Mouse (Mus musculus) myocyte (in vitro differentiated cells): ENCODE data around the gene Gngt2. TPM values are rescaled to one million over a fixed set of nuclear protein-coding genes. Genes with fewer than 3 reads are reported as not detected.

Experiments
- H3K27me3 ChIP-seq: one replicate; pipeline ENCODE4 v1.6.1; 2011; ENCODE audit not compliant: control insufficient read depth, insufficient read depth, insufficient read length
- H3K36me3 ChIP-seq: one replicate; pipeline ENCODE4 v1.6.1; 2011; ENCODE audit not compliant: control insufficient read depth, insufficient read depth
- H3K4me2 ChIP-seq: one replicate; pipeline ENCODE4 v1.6.1; 2011; ENCODE audit warnings: low read depth, control low read depth
- H3K4me3 ChIP-seq: one replicate; pipeline ENCODE4 v1.5.1; 2011; ENCODE audit warnings: mild to moderate bottlenecking, control low read depth, moderate library complexity
- H3K79me2 ChIP-seq: one replicate; pipeline ENCODE4 v1.6.1; 2011; ENCODE audit not compliant: control insufficient read depth, insufficient read depth
- H3ac ChIP-seq: one replicate; pipeline ENCODE4 v1.6.1; 2011; ENCODE audit not compliant: control insufficient read depth, insufficient read length
- CEBPB ChIP-seq: IDR thresholded peaks from 2 replicates; pipeline ENCODE4 v1.6.1; 2011; ENCODE audit warnings: mild to moderate bottlenecking, moderate library complexity; ENCODE audit not compliant: poor library complexity, insufficient read depth, severe bottlenecking
- E2F4 ChIP-seq: IDR thresholded peaks from one replicate; pipeline ENCODE4 v1.6.1; 2011; ENCODE audit warnings: mild to moderate bottlenecking, control low read depth, moderate library complexity; ENCODE audit not compliant: insufficient read depth
- MAX ChIP-seq: IDR thresholded peaks from one replicate; pipeline ENCODE4 v1.6.1; 2011; ENCODE audit warnings: low read depth, mild to moderate bottlenecking, control low read depth
- MYOD1 ChIP-seq, 3 experiments: IDR thresholded peaks; one replicate each; pipeline ENCODE4 v1.6.1; 2011; ENCODE audit warnings: control low read depth in 2 of 3, low read depth in 2 of 3, mild to moderate bottlenecking in 2 of 3, moderate library complexity in 1 of 3; ENCODE audit not compliant: insufficient read length in 2 of 3, control insufficient read depth in 1 of 3
- MYOG ChIP-seq, 3 experiments: IDR thresholded peaks; one replicate each; pipeline ENCODE4 v1.6.1; 2011; ENCODE audit warnings: control low read depth in 2 of 3, low read depth in 2 of 3, mild to moderate bottlenecking in 2 of 3; ENCODE audit not compliant: insufficient read length in 2 of 3, control insufficient read depth in 1 of 3, insufficient read depth in 1 of 3
- POLR2A ChIP-seq: IDR thresholded peaks from one replicate; pipeline ENCODE4 v1.6.1; 2011; ENCODE audit warnings: low read depth, mild to moderate bottlenecking, control low read depth, moderate library complexity; ENCODE audit not compliant: insufficient read length
- POLR2AphosphoS2 ChIP-seq: IDR thresholded peaks from one replicate; pipeline ENCODE4 v1.6.1; 2011; ENCODE audit warnings: low read depth, control low read depth; ENCODE audit not compliant: insufficient read length
- REST ChIP-seq: IDR thresholded peaks from one replicate; pipeline ENCODE4 v1.6.1; 2011; ENCODE audit warnings: mild to moderate bottlenecking, control low read depth, moderate library complexity; ENCODE audit not compliant: insufficient read depth, insufficient read length
- SRF ChIP-seq: IDR thresholded peaks from one replicate; pipeline ENCODE4 v1.6.1; 2011; ENCODE audit warnings: low read depth; ENCODE audit not compliant: control insufficient read depth, insufficient read length
- TCF12 ChIP-seq: IDR thresholded peaks from one replicate; pipeline ENCODE4 v1.6.1; 2011; ENCODE audit warnings: mild to moderate bottlenecking, control low read depth; ENCODE audit not compliant: poor library complexity, insufficient read depth, severe bottlenecking
- TCF3 ChIP-seq: IDR thresholded peaks from one replicate; pipeline ENCODE4 v1.6.1; 2011; ENCODE audit warnings: low read depth, control low read depth; ENCODE audit not compliant: insufficient read length
- USF1 ChIP-seq: IDR thresholded peaks from one replicate; pipeline ENCODE4 v1.6.1; 2011; ENCODE audit warnings: low read depth, mild to moderate bottlenecking, control low read depth, moderate library complexity
- polyA plus RNA-seq: library from polyadenylated mRNA; unstranded; fragments of >200 nt; fragmentation: generic; extraction: Trizol; gene quantifications from one replicate; pipeline ENCODE4 v1.2.1, GENCODE M21; 2012; ENCODE audit warnings: missing spikeins

Gene Gngt2
- polyA plus RNA-seq, 1 experiment, result 1.1 TPM

DNA sequence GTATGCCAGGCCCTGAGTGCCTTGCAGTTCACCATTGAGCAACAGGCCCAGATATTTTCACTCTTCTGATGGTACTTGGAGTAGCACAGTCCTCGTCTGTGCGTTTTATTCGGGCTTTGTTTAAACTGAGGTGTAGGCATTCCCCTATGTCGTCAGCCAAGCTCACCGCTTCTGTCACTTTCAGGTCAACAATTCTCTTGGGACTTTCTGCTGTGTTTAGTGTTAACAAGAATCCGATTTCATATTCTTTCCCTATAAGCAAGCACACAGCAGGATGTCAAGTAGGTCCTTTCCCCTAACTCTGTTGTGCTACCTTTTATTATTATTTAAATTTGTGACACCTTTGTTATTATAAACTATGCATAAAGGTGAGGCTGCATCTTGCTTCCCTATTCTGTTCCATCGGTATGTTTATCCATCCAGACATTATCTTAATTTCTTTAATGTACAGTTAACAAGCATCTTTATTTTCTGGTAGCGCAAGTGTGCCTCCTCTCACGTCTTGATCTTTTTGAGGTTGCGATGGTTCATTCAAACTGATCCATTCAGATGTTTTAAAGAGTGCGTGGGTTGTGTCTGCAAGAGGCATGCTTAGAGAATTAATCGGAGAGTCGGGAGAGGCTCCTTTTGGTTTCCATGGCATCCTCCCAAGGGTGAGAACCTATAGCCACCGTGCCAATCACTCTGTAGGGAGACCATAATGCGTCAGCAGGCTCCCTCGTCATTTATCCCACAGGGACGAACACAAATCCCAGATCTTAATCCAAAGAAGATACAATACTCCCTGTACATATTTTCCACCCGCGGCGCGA, 20.9 kb downstream of the Gngt2 start:
- Histone ChIP-seq H3K27me3 (no peaks in the 10 kb centered on the region), H3K36me3 (no peaks in the 10 kb centered on the region), H3K79me2 (no peaks in the 10 kb centered on the region), H3K4me2 (peak overlapping the region; percentile 95), H3ac (no peak overlapping the region), H3K4me3 (peak overlapping the region; percentile 43)
- no peak for TF ChIP-seq E2F4
- TF ChIP-seq MYOG (IDR thresholded peaks at IDR 0.05; ENCODE audit: control insufficient read depth in 1 of 3, insufficient read depth in 1 of 3, insufficient read length in 2 of 3, low read depth in 2 of 3), result no peak
- TF ChIP-seq CEBPB, result no peak
- no peak for TF ChIP-seq REST
- no peak for TF ChIP-seq POLR2AphosphoS2
- no peak for TF ChIP-seq USF1
- no peak for TF ChIP-seq TCF3

DNA sequence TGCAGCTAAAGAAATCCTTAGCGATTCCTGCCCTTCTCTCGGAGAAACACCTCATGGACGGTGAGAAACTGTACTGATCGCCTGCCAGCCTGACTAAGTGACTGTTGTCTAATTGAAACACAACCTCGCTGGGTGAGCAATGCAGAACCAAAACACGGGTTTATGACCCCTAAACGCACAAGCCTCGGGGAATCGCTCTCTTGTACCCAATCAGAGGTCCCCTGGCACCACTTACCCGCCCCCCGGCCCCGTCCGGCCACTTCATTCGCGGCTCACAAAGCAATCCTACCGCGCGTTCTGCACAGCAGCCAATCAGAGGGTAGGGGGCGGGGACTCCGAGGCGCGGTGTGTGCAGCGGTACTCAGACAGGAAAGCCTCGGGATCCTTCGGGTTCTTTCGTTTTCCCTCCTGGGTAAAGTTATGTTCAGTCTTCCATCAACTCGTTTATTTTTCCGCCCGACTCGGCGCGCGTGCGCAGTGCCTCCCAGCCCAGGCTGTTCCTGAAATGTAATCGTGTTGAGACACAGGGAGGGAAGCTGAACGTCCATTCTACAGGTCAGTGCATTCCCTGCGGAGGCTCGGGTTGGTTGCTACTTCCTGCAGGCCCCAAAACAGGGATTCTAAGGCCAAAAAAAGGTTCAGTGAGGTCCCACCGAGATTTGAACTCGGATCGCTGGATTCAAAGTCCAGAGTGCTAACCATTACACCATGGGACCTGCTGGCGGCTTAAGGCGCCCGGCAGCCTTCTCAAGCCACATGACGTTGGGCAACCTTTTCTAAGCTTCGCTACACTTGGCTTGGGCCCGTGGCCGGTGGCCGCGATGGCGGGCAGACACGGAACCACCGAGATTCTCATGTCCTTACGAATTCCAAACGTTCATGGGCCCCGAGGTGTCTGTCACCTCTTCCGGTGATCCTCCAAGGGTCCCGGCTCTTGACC, 21.8 kb downstream of the Gngt2 start:
- Histone ChIP-seq H3K4me3 (peak overlapping the region; percentile 43), H3K27me3 (no peaks in the 10 kb centered on the region), H3K4me2 (peak overlapping the region; percentile 95), H3K79me2 (no peaks in the 10 kb centered on the region), H3ac (peak overlapping the region; percentile 17), H3K36me3 (no peaks in the 10 kb centered on the region)
- peak; percentile 77 for TF ChIP-seq POLR2AphosphoS2
- no peak for TF ChIP-seq TCF3
- peak; percentile 38 for TF ChIP-seq POLR2A
- peak; percentile 7 for TF ChIP-seq E2F4
- TF ChIP-seq REST, result no peak
- no peak for TF ChIP-seq CEBPB
- TF ChIP-seq SRF, result peak; percentile 3

DNA sequence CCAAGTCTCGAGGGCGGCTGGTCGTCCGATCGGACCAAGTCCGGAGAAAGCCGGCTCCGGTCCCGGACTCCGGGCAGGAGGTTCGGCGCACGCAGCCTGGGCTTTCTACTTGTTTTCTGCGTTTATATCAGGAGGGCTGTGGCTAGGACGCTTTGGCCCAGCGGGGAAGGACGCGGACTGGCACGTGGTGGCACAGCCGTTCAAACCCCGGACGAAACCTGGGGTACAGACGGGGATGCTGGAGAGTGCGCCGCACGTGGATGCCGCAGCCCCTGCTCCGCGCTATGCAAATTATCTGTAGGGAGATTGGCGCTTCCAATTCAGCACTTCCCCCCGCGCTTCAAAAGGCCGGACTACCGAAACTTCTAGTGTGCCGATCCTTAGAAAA, 22.4 kb downstream of the Gngt2 start:
- Histone ChIP-seq H3K36me3 (no peaks in the 10 kb centered on the region), H3K79me2 (no peaks in the 10 kb centered on the region), H3K4me2 (peak overlapping the region; percentile 95), H3ac (peak overlapping the region; percentile 17), H3K27me3 (no peaks in the 10 kb centered on the region), H3K4me3 (peak overlapping the region; percentile 43)
- no peak for TF ChIP-seq REST
- no peak for TF ChIP-seq CEBPB
- peak in 2 of 3 experiments; percentile 61 to 86 for TF ChIP-seq MYOG (IDR thresholded peaks at IDR 0.05; ENCODE audit: control insufficient read depth in 1 of 3, insufficient read depth in 1 of 3, insufficient read length in 2 of 3, low read depth in 2 of 3)
- TF ChIP-seq E2F4, result no peak
- TF ChIP-seq TCF12, result no peak
- TF ChIP-seq USF1, result peak; percentile 41
- peak in 2 of 3 experiments; percentile 69 to 81 for TF ChIP-seq MYOD1 (IDR thresholded peaks at IDR 0.05; ENCODE audit: control insufficient read depth in 1 of 3, insufficient read length in 2 of 3, low read depth in 2 of 3)
- TF ChIP-seq POLR2AphosphoS2, result no peak
- TF ChIP-seq MAX, result peak; percentile 66
- peak; percentile 48 for TF ChIP-seq POLR2A
- TF ChIP-seq TCF3, result peak; percentile 7
- peak; percentile 73 for TF ChIP-seq SRF

DNA sequence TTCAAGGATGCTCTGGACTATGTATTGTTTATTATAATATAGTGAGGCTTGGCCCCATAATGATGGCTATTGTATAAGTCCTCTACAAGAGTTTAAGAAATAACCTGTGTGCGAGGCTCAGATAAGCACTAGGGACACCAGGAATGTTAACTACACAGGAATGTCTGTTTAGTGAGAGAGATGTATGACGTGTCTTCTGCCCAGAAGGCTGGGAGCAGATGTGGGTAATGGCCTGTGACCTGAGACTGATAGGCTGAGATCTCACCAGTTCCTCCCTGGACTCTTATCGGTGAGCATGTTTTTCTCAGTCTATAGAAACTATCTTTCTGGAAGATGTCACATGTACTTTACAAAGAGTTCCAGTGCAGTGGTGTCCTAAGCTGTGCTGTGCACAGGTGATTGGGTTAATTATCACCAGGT, 23.1 kb downstream of the Gngt2 start:
- Histone ChIP-seq H3ac (peak overlapping the region; percentile 17), H3K4me3 (peak overlapping the region; percentile 43), H3K79me2 (no peaks in the 10 kb centered on the region), H3K27me3 (no peaks in the 10 kb centered on the region), H3K4me2 (peak overlapping the region; percentile 95), H3K36me3 (no peaks in the 10 kb centered on the region)
- no peak for TF ChIP-seq MAX
- TF ChIP-seq SRF, result no peak
- TF ChIP-seq CEBPB, result no peak
- no peak for TF ChIP-seq TCF12
- TF ChIP-seq USF1, result no peak
- no peak for TF ChIP-seq MYOD1 (IDR thresholded peaks at IDR 0.05; ENCODE audit: control insufficient read depth in 1 of 3, insufficient read length in 2 of 3, low read depth in 2 of 3)

DNA sequence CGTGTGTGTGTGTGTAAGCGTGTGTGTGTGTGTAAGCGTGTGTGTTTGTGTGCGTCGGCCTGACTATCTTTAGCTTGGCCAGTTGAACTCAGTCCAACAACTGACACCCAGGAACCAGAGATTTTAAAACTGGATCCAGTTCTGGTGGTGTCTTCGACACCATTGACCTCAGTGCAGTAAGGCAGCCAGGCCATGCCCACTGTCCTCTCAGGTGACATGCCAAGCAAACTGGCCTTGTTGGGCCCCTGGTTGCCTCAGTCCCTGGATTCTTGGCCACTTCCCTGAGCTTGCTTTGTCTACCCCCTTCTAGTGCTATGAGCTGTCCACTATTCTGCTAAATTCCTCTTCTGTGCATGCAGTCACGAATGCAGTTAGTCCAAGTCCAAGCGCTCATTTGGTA, 24.4 kb downstream of the Gngt2 start:
- no peak overlapping the region for H3ac ChIP-seq
- TF ChIP-seq SRF (no peak), USF1 (no peak), TCF12 (no peak), TCF3 (no peak), MYOD1 (IDR thresholded peaks at IDR 0.05; ENCODE audit: control insufficient read depth in 1 of 3, insufficient read length in 2 of 3, low read depth in 2 of 3) (no peak), POLR2A (no peak)
- no peaks in the 10 kb centered on the region for H3K36me3 ChIP-seq
- no peaks in the 10 kb centered on the region for H3K27me3 ChIP-seq
- no peak overlapping the region for H3K4me3 ChIP-seq
- no peak overlapping the region for H3K4me2 ChIP-seq
- H3K79me2 ChIP-seq, result no peaks in the 10 kb centered on the region
